Mouse (Mus musculus): ENCODE measurements around the gene Kmt2c.
A peak's percentile ranks its signal among the peaks of the same experiment; 100 is the strongest.

The Kmt2c gene

GRCm38 (mm10) chr5:25498346-25498820 lies at the start of gene Kmt2c:
Kmt2c (minus strand) TSS chr5:25498783.
- peak; percentile 79 for DNase-seq (ENCODE audit: extremely low read depth, insufficient read length, low spot score)

GRCm38 (mm10) chr5:25546912-25547311 lies 48.3 kb upstream of the Kmt2c start:
- DNase-seq (ENCODE audit: extremely low read depth, insufficient read length, low spot score), result no peak

DNA sequence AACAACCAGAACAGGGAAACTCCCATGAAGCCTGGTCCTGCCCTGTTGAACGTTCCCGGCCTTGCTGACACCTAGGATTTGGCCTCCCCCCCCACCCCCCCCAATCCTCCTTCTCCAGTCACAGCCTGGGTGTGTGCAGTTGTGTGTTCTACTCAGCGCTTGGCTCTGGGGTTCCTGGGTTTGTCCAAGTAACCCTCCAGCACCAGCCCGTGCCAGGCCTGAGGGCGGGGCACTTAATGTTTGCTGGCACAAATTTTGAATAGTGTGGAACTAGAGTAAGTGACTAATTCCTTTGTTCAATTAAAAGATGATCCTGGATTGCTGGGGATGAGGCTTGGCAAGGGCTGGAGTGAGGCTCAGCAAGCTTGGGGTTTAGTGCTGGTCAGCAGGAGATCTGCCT lies 46.0 kb upstream of the Kmt2c start:
- DNase-seq (ENCODE audit: extremely low read depth, insufficient read length, low spot score), result peak; percentile 76

GRCm38 (mm10) chr5:25544061-25544460 lies 45.5 kb upstream of the Kmt2c start:
- no peak for DNase-seq (ENCODE audit: extremely low read depth, insufficient read length, low spot score)

DNA sequence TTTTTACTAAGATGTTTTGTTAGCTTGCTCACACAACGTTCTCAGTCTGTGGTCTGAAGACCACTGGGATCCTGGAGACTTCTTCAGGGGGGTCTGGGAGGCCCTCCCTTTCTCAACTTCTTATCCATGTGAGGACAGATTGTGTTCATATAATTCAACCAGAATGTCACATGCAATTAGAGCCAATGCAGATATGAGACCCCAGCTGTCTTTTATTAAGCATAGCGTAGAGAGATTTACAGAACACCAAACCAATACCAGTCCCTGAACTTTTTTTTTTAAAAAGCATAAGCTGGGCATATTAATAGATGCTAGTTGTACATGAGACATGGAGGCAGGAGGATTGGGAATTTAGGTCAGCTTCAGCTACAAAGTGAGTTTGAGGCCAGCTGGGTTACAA lies 43.1 kb upstream of the Kmt2c start:
- DNase-seq (ENCODE audit: extremely low read depth, insufficient read length, low spot score), result no peak

DNA sequence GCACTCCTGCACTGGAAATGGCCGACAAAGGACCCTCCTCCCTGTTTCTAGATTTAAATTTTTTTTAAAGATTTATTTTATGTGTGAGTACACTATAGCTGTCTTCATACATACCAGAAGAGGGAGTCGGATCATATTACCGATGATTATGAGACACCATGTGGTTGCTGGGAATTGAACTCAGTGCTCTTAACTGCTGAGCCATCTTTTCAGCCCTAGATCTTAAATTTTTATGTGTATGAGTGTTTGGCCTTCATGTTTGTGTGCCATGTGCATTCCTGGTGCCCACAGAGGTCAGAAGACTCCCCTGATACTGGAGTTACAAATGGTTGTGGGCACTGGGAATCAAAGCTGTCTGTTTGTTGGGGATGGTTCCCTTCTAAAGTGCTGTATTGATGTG lies 42.3 kb upstream of the Kmt2c start:
- DNase-seq (ENCODE audit: extremely low read depth, insufficient read length, low spot score), result no peak

GRCm38 (mm10) chr5:25540412-25540811 lies 41.8 kb upstream of the Kmt2c start:
- DNase-seq (ENCODE audit: extremely low read depth, insufficient read length, low spot score), result no peak

- DNase-seq (ENCODE audit: extremely low read depth, insufficient read length, low spot score), result peak; percentile 30
These were observed 38.4 kb upstream of the Kmt2c start for GRCm38 (mm10) chr5:25536921-25537409.

GRCm38 (mm10) chr5:25536451-25536850 lies 37.9 kb upstream of the Kmt2c start:
- DNase-seq (ENCODE audit: extremely low read depth, insufficient read length, low spot score), result no peak

DNA sequence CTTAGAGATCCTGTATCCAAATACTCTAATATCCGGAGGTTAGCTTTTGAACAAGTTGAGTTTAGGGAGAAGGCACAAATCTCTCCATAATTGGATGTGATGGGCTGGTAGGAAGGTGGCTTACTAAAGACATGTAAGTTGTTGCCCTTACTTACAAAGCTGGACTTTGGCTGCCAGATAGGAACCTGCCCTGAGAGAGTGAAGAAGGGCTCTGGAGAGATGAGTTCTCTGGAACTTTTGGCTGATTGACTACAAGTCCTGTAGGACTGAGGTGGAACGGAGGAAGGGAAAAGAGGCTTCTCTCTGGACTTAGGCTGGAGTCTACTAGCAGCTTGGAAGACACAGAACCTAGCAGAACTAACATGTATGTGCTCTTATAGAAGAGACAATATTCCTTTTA lies 37.0 kb upstream of the Kmt2c start:
- DNase-seq (ENCODE audit: extremely low read depth, insufficient read length, low spot score), result no peak

DNA sequence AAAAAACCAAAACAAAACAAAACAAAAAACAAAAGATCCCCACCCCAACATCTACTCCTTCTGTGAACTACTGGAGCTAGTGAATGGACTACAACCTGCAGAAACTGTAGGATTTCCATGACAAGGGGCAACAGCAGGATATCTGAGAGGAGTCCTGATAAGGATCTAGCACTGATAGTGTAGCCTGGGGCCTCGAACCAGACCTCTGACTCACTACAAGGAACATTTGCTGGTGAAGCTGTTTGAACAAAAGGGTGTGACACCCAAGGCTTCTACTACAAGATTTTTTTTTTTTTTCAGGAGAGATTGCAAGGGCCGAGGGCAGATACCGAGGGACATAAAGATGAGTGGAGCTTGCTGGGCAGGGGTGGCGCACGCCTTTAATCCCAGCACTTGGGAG lies 34.7 kb upstream of the Kmt2c start:
- DNase-seq (ENCODE audit: extremely low read depth, insufficient read length, low spot score), result no peak

DNA sequence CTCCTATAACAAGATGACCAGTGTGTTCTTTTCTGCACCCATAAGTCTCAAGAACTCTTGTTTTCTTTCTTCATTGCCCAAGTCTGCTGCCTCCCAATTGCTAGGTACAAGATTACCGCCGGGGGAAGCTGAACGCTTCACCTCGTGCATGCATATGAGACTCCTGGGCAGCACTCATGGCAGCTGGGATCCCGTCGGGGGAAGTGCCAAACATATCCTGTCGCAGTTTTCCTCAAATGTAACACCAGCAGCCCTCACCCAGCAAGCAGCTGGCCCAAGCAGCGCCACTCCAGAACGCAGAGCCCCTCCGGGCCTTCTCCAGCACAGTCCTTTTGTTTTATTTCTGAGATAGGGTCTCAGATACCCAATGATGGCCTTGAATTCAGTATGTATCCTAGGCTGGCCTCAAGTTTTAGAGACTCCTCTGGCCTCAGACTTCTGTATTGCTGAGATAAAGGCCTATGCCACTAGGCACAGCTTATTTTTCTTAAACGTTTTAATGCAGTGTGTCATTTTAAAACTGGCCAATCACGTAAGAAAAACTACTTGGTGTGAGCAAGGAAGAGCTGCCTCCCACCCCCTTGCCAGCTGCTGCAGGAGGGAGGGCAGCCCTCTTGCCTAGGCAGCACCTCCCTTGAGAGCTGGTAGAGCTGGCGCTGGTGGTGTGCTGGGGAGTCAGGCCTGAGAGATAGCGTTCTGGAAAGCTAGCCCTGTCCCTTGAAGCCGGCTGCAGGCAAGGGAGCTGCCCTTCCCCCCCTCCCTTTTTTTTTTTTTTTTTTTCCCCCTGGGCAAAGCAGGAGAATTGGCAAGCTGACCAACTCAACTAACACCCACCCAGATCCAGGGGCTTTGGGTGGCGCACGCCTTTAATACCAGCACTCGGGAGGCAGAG lies 33.9 kb upstream of the Kmt2c start:
- DNase-seq (ENCODE audit: extremely low read depth, insufficient read length, low spot score), result no peak

- DNase-seq (ENCODE audit: extremely low read depth, insufficient read length, low spot score), result no peak
These were observed 32.0 kb upstream of the Kmt2c start for GRCm38 (mm10) chr5:25530629-25531028.

- peak; percentile 100 for DNase-seq (ENCODE audit: extremely low read depth, insufficient read length, low spot score)
These were observed 31.2 kb upstream of the Kmt2c start for GRCm38 (mm10) chr5:25529529-25530421.

GRCm38 (mm10) chr5:25528851-25529528 lies 30.4 kb upstream of the Kmt2c start:
- no peak for DNase-seq (ENCODE audit: extremely low read depth, insufficient read length, low spot score)

DNA sequence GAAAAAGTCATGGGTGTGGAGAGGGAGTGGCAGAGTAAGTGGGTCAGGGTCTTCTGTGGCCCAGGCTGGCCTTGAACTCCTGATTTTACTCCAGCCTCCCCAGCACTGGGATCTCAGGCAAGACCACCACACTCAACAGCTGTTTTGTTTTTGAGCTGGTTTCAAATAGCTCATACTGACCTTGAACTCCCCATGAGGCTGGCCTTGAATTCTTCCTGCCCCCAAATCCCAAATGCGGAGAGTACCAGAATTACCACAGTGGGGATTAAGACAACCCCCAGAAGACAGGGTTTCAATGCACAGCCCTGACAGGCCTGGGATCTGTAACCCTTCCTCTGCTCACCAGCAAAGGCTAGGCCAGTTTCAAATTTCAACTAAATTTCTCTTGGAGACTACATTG lies 29.4 kb upstream of the Kmt2c start:
- no peak for DNase-seq (ENCODE audit: extremely low read depth, insufficient read length, low spot score)

- peak; percentile 43 for DNase-seq (ENCODE audit: extremely low read depth, insufficient read length, low spot score)
These were observed 28.3 kb upstream of the Kmt2c start for GRCm38 (mm10) chr5:25526926-25527325.

- no peak for DNase-seq (ENCODE audit: extremely low read depth, insufficient read length, low spot score)
These were observed 27.5 kb upstream of the Kmt2c start for GRCm38 (mm10) chr5:25526116-25526515.

GRCm38 (mm10) chr5:25521461-25521860 lies 22.9 kb upstream of the Kmt2c start:
- no peak for DNase-seq (ENCODE audit: extremely low read depth, insufficient read length, low spot score)

- no peak for DNase-seq (ENCODE audit: extremely low read depth, insufficient read length, low spot score)
These were observed 21.2 kb upstream of the Kmt2c start for GRCm38 (mm10) chr5:25519820-25520219.

DNA sequence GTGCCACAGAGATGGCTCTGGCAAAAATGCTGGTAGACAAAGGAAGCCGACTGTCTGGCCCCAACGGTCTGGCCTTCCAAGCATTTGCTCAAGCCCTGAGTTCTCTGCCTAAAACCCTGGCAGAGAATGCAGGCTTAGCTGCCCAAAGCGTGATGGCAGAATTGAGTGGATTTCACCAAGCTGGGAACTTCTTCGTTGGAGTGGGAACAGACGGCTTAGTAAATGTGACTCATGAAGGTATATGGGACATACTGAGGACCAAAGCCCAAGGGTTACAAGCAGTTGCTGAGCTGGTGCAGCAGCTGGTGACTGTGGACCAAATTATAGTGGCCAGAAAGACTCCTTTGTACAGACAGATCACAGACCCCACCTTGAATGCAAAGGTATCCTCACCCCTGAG lies 19.0 kb upstream of the Kmt2c start:
- no peak for DNase-seq (ENCODE audit: extremely low read depth, insufficient read length, low spot score)
